Mouse (Mus musculus): Measurements from ENCODE around the gene Exo5. TPM values are rescaled to one million over a fixed set of nuclear protein-coding genes. Genes with fewer than 3 reads are reported as not detected.

Gene Exo5
- polyA plus RNA-seq, 1 experiment from 2014 or later: 22.4 TPM

GRCm38 (mm10) chr4:120886131-120886530, 38.7 kb downstream of the Exo5 start:
- Histone ChIP-seq H3K9me3 (ENCODE audit: control insufficient read depth, low read length) (no peaks in the 10 kb centered on the region), H3K9ac (ENCODE audit: low read length) (no peak overlapping the region), H3K4me3 (ENCODE audit: low read depth, low read length) (no peak overlapping the region), H3K4me2 (ENCODE audit: low read length) (no peak overlapping the region), H3K27ac (ENCODE audit: low read depth) (no peak overlapping the region), H3K27me3 (replicated peaks; ENCODE audit: control insufficient read depth, insufficient read depth, low read length) (no peaks in the 10 kb centered on the region), H3K36me3 (ENCODE audit: control insufficient read depth, insufficient read depth, low read length) (no peaks in the 10 kb centered on the region), H3K4me1 (replicated peaks; ENCODE audit: control insufficient read depth, insufficient read depth, low read length) (peaks cover 7% of the 10 kb centered on the region; the same call in 1 of the 2 replicates)
- no peak for DNase-seq (ENCODE audit: low spot score)
- ATAC-seq (replicated peaks; ENCODE audit: low FRiP score, low TSS enrichment, low read depth): no peak
- WGBS: 29% methylated on average over 4 of the region's 4 CpGs

DNA sequence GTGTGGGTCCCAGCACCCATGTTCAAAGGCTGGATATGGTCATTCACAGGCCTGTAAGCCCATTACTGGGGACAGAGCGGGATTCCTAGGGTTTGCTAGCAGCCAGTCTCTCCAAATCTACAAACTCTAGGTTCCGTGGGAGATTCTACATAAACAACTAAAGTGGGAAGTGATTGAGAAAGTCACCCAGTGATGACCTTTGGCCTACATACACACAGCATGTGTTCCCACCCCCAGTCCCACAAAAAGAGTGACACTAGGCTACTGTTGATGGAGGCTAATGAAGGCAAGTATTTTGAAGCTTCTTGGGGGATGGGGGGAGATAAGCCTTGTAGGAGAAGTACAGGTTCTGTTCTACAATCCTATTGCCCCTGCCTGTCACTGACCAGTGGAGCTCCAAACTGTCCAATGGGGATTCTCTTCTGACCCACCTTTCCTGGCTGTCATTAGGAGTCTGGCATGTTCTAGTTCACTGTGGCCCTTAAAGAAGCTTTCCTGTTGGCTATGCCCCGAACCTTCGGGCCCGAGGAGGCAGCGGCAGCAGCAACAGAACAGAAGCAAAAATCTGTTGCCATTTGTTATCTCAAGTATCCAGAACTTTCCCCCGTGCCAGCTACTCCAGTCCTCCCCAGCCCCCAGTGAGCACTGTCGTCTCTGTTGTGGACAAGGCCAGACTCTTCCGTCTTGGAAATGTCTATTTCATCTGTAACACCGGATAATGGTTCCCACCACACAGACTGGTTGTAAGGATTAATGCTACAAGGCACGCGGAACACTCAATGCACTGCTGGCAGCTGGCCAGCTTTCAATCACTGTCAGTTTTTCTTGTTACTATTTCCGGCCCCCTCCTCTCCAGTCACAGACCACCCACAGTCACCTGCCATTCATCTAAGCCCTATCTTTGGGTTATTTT, 39.4 kb downstream of the Exo5 start:
- no peak overlapping the region for H3K27ac ChIP-seq (ENCODE audit: low read depth)
- no peak overlapping the region for H3K4me2 ChIP-seq (ENCODE audit: low read length)
- H3K27me3 ChIP-seq (replicated peaks; ENCODE audit: control insufficient read depth, insufficient read depth, low read length): no peaks in the 10 kb centered on the region
- ATAC-seq (replicated peaks; ENCODE audit: low FRiP score, low TSS enrichment, low read depth) (no peak), DNase-seq (ENCODE audit: low spot score) (no peak)
- no peaks in the 10 kb centered on the region for H3K9me3 ChIP-seq (ENCODE audit: control insufficient read depth, low read length)
- no peak overlapping the region for H3K9ac ChIP-seq (ENCODE audit: low read length)
- 34% methylated on average over 13 of the region's 13 CpGs for WGBS
- no peaks in the 10 kb centered on the region for H3K36me3 ChIP-seq (ENCODE audit: control insufficient read depth, insufficient read depth, low read length)
- peaks cover 7% of the 10 kb centered on the region; the same call in 1 of the 2 replicates for H3K4me1 ChIP-seq (replicated peaks; ENCODE audit: control insufficient read depth, insufficient read depth, low read length)
- H3K4me3 ChIP-seq (ENCODE audit: low read depth, low read length): no peak overlapping the region

DNA sequence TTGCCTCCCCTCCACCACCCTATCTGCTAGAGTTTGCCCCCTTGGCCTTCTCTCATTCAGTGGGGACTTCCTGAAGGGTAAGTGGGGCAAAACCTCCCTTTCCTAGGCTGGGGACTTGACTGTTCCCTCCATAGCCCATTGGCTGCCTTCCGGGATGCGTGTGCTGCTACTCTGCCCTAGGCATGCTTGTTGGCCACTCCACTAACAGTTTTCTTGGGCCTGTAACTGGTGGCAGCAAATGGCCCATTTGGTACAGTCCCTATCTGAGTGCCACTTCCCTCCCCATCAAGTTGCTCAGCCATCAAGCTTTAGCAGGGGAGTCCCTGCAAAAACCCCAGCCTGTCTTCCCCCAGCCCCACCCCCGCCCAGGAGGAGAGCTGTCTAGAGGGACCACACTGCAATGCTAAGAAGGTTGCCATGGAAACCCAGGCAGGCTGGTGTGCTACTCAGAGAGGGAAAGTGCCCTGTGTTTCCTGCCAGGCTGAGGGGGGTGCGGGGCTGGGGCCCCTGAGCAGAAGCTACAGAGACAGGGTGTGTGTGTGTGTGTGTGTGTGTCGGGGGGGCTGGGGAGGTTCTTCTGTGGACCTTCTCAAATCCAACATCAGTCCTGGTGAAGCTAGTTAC, 42.7 kb downstream of the Exo5 start:
- DNase-seq (ENCODE audit: low spot score): no peak
- 0 out of 2 replicates have a peak, but pooled peaks have one; percentile 38 for ATAC-seq (replicated peaks; ENCODE audit: low FRiP score, low TSS enrichment, low read depth)
- WGBS: 39% methylated on average over 5 of the region's 5 CpGs

GRCm38 (mm10) chr4:120880731-120881432, 43.9 kb downstream of the Exo5 start:
- WGBS: 54% methylated on average over 6 of the region's 6 CpGs
- no peaks in the 10 kb centered on the region for H3K27me3 ChIP-seq (replicated peaks; ENCODE audit: control insufficient read depth, insufficient read depth, low read length)
- H3K4me2 ChIP-seq (ENCODE audit: low read length): no peak overlapping the region
- no peaks in the 10 kb centered on the region for H3K36me3 ChIP-seq (ENCODE audit: control insufficient read depth, insufficient read depth, low read length)
- H3K4me3 ChIP-seq (ENCODE audit: low read depth, low read length): no peak overlapping the region
- DNase-seq (ENCODE audit: low spot score) (no peak), ATAC-seq (replicated peaks; ENCODE audit: low FRiP score, low TSS enrichment, low read depth) (no peak)
- peaks cover 6% of the 10 kb centered on the region; the same call in 1 of the 2 replicates for H3K4me1 ChIP-seq (replicated peaks; ENCODE audit: control insufficient read depth, insufficient read depth, low read length)
- no peak overlapping the region for H3K27ac ChIP-seq (ENCODE audit: low read depth)
- no peaks in the 10 kb centered on the region for H3K9me3 ChIP-seq (ENCODE audit: control insufficient read depth, low read length)
- no peak overlapping the region for H3K9ac ChIP-seq (ENCODE audit: low read length)

More for the DNA sequence above, 42.7 kb downstream of the Exo5 start:
- H3K4me3 ChIP-seq (ENCODE audit: low read depth, low read length): no peak overlapping the region
- no peaks in the 10 kb centered on the region for H3K27me3 ChIP-seq (replicated peaks; ENCODE audit: control insufficient read depth, insufficient read depth, low read length)
- no peak overlapping the region for H3K9ac ChIP-seq (ENCODE audit: low read length)
- H3K9me3 ChIP-seq (ENCODE audit: control insufficient read depth, low read length): no peaks in the 10 kb centered on the region
- no peak overlapping the region for H3K27ac ChIP-seq (ENCODE audit: low read depth)
- H3K36me3 ChIP-seq (ENCODE audit: control insufficient read depth, insufficient read depth, low read length): no peaks in the 10 kb centered on the region
- peaks cover 7% of the 10 kb centered on the region; the same call in 1 of the 2 replicates for H3K4me1 ChIP-seq (replicated peaks; ENCODE audit: control insufficient read depth, insufficient read depth, low read length)
- H3K4me2 ChIP-seq (ENCODE audit: low read length): no peak overlapping the region

- H3K9ac ChIP-seq (ENCODE audit: low read length): no peak overlapping the region
- WGBS: 21% methylated on average over 4 of the region's 4 CpGs
Observed at GRCm38 (mm10) chr4:120879386-120879785, 45.4 kb downstream of the Exo5 start.

GRCm38 (mm10) chr4:120878728-120879127, 46.1 kb downstream of the Exo5 start:
- no peaks in the 10 kb centered on the region for H3K9me3 ChIP-seq (ENCODE audit: control insufficient read depth, low read length)
- H3K4me3 ChIP-seq (ENCODE audit: low read depth, low read length): no peak overlapping the region
- no peak overlapping the region for H3K9ac ChIP-seq (ENCODE audit: low read length)
- no peak overlapping the region for H3K4me2 ChIP-seq (ENCODE audit: low read length)
- no peaks in the 10 kb centered on the region for H3K4me1 ChIP-seq (replicated peaks; ENCODE audit: control insufficient read depth, insufficient read depth, low read length)
- WGBS: 52% methylated on average over 3 of the region's 3 CpGs
- no peak overlapping the region for H3K27ac ChIP-seq (ENCODE audit: low read depth)
- H3K36me3 ChIP-seq (ENCODE audit: control insufficient read depth, insufficient read depth, low read length): no peaks in the 10 kb centered on the region
- no peaks in the 10 kb centered on the region for H3K27me3 ChIP-seq (replicated peaks; ENCODE audit: control insufficient read depth, insufficient read depth, low read length)
- DNase-seq (ENCODE audit: low spot score) (no peak), ATAC-seq (replicated peaks; ENCODE audit: low FRiP score, low TSS enrichment, low read depth) (no peak)

More at GRCm38 (mm10) chr4:120879386-120879785, 45.4 kb downstream of the Exo5 start:
- H3K4me1 ChIP-seq (replicated peaks; ENCODE audit: control insufficient read depth, insufficient read depth, low read length): no peaks in the 10 kb centered on the region
- ATAC-seq (replicated peaks; ENCODE audit: low FRiP score, low TSS enrichment, low read depth): no peak
- H3K27ac ChIP-seq (ENCODE audit: low read depth): no peak overlapping the region
- no peaks in the 10 kb centered on the region for H3K27me3 ChIP-seq (replicated peaks; ENCODE audit: control insufficient read depth, insufficient read depth, low read length)
- no peaks in the 10 kb centered on the region for H3K9me3 ChIP-seq (ENCODE audit: control insufficient read depth, low read length)
- DNase-seq (ENCODE audit: low spot score): no peak
- H3K36me3 ChIP-seq (ENCODE audit: control insufficient read depth, insufficient read depth, low read length): no peaks in the 10 kb centered on the region
- H3K4me3 ChIP-seq (ENCODE audit: low read depth, low read length): no peak overlapping the region
- no peak overlapping the region for H3K4me2 ChIP-seq (ENCODE audit: low read length)

DNA sequence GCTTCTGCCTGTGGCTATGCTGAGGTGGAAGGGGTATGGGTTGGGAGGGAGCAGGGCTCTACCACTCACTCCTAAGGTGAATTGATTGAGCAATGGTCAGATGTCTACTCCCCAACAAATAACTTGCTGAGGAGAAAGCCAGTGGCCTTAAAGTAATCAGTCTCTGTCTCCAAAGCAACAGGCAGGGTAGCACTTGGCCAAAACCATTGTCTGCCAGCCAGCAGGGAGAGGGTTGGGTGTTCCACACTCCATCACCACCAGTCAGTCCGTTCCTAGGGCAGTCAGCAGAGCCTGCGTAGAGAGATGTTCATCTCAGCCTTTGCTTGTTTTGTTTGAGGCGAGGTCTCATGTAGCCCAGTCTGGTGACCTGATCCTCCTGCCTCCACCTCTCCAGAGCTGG, 48.9 kb downstream of the Exo5 start:
- H3K27me3 ChIP-seq (replicated peaks; ENCODE audit: control insufficient read depth, insufficient read depth, low read length): no peaks in the 10 kb centered on the region
- 67% methylated on average over 3 of the region's 3 CpGs for WGBS
- no peak overlapping the region for H3K9ac ChIP-seq (ENCODE audit: low read length)
- H3K4me2 ChIP-seq (ENCODE audit: low read length): no peak overlapping the region
- no peaks in the 10 kb centered on the region for H3K36me3 ChIP-seq (ENCODE audit: control insufficient read depth, insufficient read depth, low read length)
- ATAC-seq (replicated peaks; ENCODE audit: low FRiP score, low TSS enrichment, low read depth) (no peak), DNase-seq (ENCODE audit: low spot score) (no peak)
- H3K27ac ChIP-seq (ENCODE audit: low read depth): no peak overlapping the region
- H3K4me1 ChIP-seq (replicated peaks; ENCODE audit: control insufficient read depth, insufficient read depth, low read length): no peaks in the 10 kb centered on the region
- no peaks in the 10 kb centered on the region for H3K9me3 ChIP-seq (ENCODE audit: control insufficient read depth, low read length)
- no peak overlapping the region for H3K4me3 ChIP-seq (ENCODE audit: low read depth, low read length)

All from intestine, embryonic 14.5 days (tissue).